Mouse (Mus musculus) small intestine, adult 2 months (tissue): ENCODE measurements at regions not wholly inside any gene's neighbourhood (a gene's known extent, or its start where the extent isn't known, plus 50 kb on each side); places are given as distances from the start of the nearest gene placed in this dataset.

Source experiments
- CTCF ChIP-seq: fragments of 200-500 bp; IDR thresholded peaks from 2 replicates; pipeline ENCODE4 v1.5.1; 2012; ENCODE audit warnings: low read depth, mild to moderate bottlenecking, control low read depth, inconsistent platforms, low read length, moderate library complexity, mixed read lengths; ENCODE audit not compliant: insufficient replicate concordance, insufficient read length; ENCODE audit errors: extremely low read depth
- POLR2A ChIP-seq: fragments of 200-500 bp; IDR thresholded peaks from 2 replicates; pipeline ENCODE4 v1.6.1; 2012; ENCODE audit warnings: low read depth, mild to moderate bottlenecking, control low read depth, inconsistent platforms, low read length, moderate library complexity

DNA sequence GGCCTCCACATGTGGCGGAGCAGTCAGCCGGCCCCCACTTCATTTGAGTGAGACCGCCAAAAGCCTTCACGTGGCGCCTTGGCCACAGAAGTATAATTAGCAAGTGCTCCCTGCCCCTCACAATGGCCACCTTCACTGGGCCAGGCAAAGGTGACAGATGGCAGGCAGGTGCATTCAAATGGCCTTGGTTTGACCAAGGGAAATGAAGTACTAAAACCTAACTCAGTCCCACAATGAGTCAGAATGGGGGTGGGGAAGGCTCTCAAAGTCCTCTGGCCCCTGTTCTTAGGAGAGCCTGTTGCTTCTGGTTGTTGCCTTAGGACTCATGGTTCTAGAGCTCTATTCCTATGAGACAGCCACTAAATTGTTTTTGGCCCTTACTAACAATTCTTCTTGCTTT is 147.2 kb upstream of the Bcl6 start:
- no peak for TF ChIP-seq POLR2A
- no peak for TF ChIP-seq CTCF
